Mouse (Mus musculus) kidney, postnatal 10 days (tissue): ENCODE results near the gene Kidins220.

Source experiments
- DNase-seq: peaks from one replicate; pipeline ENCODE4 v3.0.0; 2021; ENCODE audit warnings: mixed read lengths

The Kidins220 gene

GRCm38 (mm10) chr12:25027416-25027815 is 52.7 kb downstream of the Kidins220 start:
- peak; percentile 74 for DNase-seq

GRCm38 (mm10) chr12:25033662-25034337 is 59.1 kb downstream of the Kidins220 start:
- peak; percentile 19 for DNase-seq

GRCm38 (mm10) chr12:25034338-25034953 is 59.7 kb downstream of the Kidins220 start:
- DNase-seq: peak; percentile 36

DNA sequence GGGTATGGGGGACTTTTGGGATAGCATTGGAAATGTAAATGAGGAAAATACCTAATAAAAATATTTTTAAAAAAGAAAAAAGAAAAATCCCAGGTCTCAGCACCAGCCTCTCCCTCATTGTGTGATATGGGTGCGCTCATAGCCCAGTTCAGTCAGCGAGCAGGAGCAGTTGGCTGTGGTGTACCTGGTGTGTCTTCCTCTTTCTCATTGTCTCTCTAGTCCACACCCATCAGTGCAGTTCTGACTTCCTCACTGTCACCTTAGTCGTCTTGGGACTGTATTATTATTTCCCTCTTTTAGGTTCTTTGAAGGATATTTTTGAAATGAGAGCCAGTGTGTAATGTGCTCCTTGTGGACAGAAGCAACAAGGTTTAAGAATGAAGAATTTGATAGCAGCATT is 61.3 kb downstream of the Kidins220 start:
- DNase-seq: no peak

DNA sequence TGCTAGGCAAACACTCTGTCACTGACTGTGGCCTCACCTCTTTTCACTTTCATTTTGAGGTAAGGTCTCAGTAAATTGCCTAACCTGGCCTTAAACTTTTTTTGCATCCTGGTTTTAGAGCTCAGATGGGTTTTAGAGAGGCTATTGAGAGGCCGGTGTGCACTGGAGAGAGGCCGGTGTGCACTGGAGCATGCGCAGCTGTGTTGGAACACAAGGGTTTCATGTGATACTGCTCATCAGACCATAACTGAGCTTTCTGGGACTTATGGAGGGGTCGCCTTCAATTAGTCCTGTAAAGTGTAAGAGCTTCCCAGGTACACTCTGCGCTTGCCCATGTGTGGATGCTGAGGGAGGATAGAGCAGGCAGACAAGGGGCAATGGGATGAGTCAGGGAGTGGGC is 62.5 kb downstream of the Kidins220 start:
- no peak for DNase-seq

- DNase-seq: no peak
Measured at GRCm38 (mm10) chr12:25037681-25038472, 63.2 kb downstream of the Kidins220 start.

- DNase-seq: no peak
Measured at GRCm38 (mm10) chr12:25044056-25044455, 69.3 kb downstream of the Kidins220 start.

DNA sequence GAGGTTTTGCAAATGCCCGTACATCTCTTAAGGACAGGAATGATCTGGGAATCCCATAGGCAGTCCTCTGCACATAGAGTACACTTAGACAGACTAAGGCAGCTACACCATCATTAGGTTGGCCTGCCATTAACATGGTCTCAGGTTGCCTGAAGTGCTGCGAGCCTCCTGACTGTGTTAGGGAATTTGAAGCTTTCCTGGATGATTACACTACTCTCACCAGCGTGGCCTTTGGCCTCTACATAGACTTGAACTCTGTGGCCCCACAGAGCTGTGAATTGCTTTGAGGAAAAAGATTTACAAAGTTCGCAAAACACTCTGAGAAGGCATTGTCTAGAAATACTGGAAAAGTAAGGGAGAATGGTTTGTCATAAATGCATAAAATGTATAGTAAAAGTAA is 69.9 kb downstream of the Kidins220 start:
- no peak for DNase-seq

DNA sequence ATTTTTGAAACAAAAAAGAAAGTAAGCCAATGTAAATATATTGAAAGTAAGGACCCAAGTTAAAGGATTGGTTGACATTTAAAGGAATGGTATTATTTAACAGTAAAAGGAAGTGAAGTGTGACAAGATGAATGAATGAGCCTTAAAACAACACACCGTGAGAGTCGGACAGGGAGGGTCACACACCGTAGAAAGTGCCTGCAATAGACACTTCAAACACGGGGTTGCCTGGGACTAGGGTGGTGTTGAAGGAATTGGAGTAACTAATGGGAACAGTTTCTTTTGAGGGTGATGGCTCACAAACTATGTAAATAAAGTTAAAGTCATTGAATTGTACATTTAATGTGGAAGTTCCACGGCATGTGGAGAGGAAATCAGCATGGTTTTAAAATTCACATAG is 74.5 kb downstream of the Kidins220 start:
- DNase-seq: no peak

DNA sequence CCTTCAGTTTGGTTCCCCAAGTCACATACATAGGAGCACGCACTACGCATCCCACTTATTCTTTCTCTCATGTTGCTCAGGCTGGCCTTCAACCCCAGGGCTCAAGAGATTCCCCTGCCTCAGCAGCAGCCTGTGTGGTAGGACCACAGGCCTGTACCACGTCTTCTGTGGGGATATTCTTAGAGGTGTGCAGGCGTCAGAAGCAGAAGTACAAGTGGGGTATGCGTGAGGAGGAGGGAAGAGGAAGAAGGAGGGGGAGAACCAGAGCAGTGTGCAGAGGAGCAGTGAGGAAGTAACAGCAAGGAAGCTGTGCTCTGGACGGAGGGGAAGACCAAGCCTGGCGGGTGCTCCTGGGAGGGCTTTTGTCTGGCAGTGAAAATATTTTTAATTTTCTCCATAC is 79.8 kb downstream of the Kidins220 start:
- no peak for DNase-seq

GRCm38 (mm10) chr12:25054963-25055362 is 80.2 kb downstream of the Kidins220 start:
- no peak for DNase-seq

GRCm38 (mm10) chr12:25059487-25060200 is 84.9 kb downstream of the Kidins220 start:
- no peak for DNase-seq

DNA sequence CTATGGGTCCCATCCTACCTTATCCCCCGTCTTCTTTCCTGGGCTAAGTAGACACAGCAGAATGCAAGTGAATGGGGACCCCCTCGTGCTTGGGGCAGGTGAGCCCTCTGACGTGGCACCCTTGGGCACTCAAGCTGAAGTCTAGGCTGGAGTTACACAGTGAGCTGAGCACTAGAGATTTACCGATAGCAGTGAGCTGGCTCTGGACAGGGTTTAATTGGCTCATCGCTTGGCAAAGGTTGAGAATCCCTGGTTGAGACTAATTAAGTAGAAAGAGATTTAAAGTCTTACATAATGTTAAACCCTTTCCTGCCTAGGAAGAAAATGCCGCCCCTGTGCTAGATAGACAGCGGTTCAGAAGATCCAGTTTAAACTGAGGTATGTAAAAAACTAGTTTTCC is 86.2 kb downstream of the Kidins220 start:
- DNase-seq: no peak

DNA sequence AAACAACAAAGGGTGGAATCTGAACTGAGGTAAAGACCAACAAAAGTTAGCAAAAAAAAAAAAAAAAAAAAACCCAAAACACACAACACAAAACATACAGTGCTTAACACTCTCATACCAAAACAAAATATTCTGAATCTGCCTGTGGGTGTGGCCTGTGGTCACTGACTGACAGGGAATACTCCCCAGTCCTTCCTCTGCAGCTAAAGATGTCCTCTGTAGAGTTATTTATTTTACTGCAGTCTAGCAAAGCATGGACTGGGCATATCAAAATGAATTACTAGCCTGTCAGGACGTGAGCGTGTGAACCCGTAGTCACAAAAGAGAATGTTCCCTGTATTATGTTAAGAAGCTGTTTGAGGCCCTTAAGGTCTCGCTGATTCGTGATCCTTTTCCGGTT is 87.5 kb downstream of the Kidins220 start:
- DNase-seq: no peak

- DNase-seq: no peak
Measured at GRCm38 (mm10) chr12:25073374-25073773, 98.6 kb downstream of the Kidins220 start.

- DNase-seq: no peak
Measured at GRCm38 (mm10) chr12:25074344-25074743, 99.6 kb downstream of the Kidins220 start.

GRCm38 (mm10) chr12:25083260-25084178 is 108.8 kb downstream of the Kidins220 start:
- DNase-seq: no peak

- DNase-seq: no peak
Measured at GRCm38 (mm10) chr12:25086966-25087365, 112.2 kb downstream of the Kidins220 start.

DNA sequence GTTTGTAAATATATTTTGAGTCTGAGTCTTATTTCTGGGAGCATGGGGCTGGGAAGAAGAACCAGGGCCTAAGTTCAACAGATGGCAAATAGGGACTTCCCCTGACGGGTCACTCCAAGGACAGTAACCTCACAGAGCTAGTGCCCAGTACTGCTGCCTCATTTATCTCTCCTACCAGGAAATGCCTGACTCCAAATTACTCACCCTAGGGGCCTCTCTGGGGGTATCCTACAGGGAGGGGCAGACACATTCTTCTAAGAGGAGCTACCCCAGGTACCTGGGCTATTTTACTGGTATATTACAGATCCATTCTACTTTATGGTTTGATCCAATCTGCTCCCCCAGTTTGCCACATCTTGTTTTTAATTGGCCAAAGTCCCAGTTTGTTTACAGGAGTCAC is 114.7 kb downstream of the Kidins220 start:
- DNase-seq: no peak

DNA sequence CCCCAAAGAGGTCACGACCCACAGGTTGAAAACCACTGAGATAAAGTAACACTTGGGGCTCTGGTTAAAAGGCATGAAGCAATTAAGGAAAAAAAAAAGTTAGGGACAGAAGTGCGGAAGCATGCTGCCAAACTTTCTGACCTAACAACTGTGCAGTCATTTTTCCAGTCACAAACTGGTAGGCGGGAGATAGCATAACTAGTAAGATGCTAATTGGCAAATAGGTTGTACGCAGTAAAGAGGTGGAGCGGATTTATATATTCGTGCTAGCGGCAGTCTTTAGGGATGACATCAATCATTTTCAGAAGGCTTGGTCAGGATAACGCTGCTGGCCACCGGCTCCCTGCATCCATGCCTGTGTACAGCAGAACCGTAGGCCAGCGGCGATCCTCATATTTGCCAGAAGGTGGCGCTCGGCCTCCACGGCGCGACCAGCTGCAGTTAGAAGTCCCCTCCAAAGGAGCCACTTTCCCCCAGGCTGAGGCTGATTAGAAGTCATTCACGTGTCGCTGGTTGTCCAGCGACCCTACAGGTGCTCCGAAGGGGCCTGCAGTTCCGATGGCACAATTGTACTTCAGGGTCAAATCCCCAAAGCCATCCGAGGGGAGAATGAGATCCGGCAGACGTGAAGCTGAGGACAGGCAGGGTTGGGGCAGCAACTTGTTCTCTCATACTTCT is 117.4 kb downstream of the Kidins220 start:
- peak; percentile 93 for DNase-seq

GRCm38 (mm10) chr12:25092751-25093211 is 118.1 kb downstream of the Kidins220 start:
- peak; percentile 84 for DNase-seq
